ENCODE assay signal across 1 mouse cellular context in the genomic region with DNA sequence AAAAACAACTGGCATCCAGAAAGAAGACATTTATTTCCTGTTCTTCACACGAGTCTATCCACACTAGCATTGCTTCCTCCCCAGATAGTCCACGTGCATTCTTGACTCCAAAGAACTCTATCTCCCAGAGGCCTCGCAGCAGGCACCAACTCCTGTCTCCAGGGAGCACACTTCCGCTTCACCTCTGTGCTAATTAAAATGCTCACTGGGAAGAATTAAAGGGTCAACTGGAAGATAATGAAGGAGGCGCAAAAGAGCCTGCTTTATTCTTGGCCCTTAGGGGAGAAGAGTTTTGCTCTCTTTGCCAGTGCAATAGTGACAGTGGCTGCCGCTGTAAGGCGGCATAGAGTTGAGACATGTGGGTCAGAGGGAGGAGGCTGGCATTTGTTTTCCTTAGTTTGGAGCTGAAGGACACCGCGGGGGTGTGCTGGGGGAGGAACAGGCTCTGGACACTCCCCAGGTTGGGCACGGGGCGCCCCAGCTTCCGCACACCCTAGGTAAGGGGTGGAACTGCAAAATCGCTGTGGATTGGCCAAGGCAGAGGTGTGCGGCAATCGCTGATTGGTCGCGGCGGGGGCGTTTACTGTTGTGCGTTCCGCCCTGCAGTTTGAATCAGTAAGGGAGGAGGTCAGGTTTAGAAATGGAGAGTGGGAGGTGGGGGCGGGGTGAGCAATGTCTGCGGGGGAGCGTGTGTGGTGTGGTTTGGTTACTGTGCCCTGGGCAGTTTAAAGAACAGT.
TF ChIP-seq lines count a peak whose summit lies in the region.

No protein-coding gene starts in this region.

TF ChIP-seq in MEL, 35 proteins besides CTCF, POLR2A, EP300 and RAD21:
- TF ChIP-seq CHD2 (IDR thresholded peaks at IDR 0.05; ENCODE audit: low read length) (no peak; the same call in 1 of the 2 replicates), MYC (IDR thresholded peaks at IDR 0.05; ENCODE audit: low read depth, low read length) (peak; percentile 92), USF1 (IDR thresholded peaks at IDR 0.05; ENCODE audit: low read depth, low read length) (peak; percentile 3; the same call in 1 of the 2 replicates), MAZ (IDR thresholded peaks at IDR 0.05; ENCODE audit: low read depth, low read length) (peak; percentile 1; the same call in 1 of the 2 replicates), ETS1 (IDR thresholded peaks at IDR 0.05; ENCODE audit: low read depth, low read length) (peak; percentile 44), NELFE (IDR thresholded peaks at IDR 0.05; ENCODE audit: low read depth, low read length) (peak; percentile 48), TBP (IDR thresholded peaks at IDR 0.05; ENCODE audit: low read depth, low read length) (peak; percentile 26; the same call in 1 of the 2 replicates), MXI1 (IDR thresholded peaks at IDR 0.05; ENCODE audit: low read depth, low read length) (peak; percentile 82; the same call in 1 of the 2 replicates), UBTF (IDR thresholded peaks at IDR 0.05; ENCODE audit: borderline replicate concordance, insufficient read depth, low read depth, low read length) (no peak), ZNF384 (IDR thresholded peaks at IDR 0.05; ENCODE audit: low read depth, low read length) (no peak), CHD1 (IDR thresholded peaks at IDR 0.05; ENCODE audit: low read depth, low read length) (no peak), MAX (IDR thresholded peaks at IDR 0.05; ENCODE audit: low read length) (peak; percentile 81), HCFC1 (IDR thresholded peaks at IDR 0.05; ENCODE audit: low read depth, low read length) (peak; percentile 68; the same call in 1 of the 2 replicates), TAL1 (IDR thresholded peaks at IDR 0.05; ENCODE audit: low read length) (0 out of 2 replicates have a peak, but pooled peaks have one; percentile 36), SIN3A (IDR thresholded peaks at IDR 0.05; ENCODE audit: low read length) (peak; percentile 82), BHLHE40 (IDR thresholded peaks at IDR 0.05; ENCODE audit: borderline replicate concordance, low read depth, low read length) (peak; percentile 82; the same call in 1 of the 2 replicates), ZMIZ1 (IDR thresholded peaks at IDR 0.05; ENCODE audit: low read depth, low read length) (no peak)
